Mouse (Mus musculus) CD4-positive naive resting alpha-beta T cell, adult 57 days (primary cell): Measurements from ENCODE around the gene Gm21497. TPM values are rescaled to one million over a fixed set of nuclear protein-coding genes. Genes with fewer than 3 reads are reported as not detected.

ENCODE experiments used
- total RNA-seq: library from RNA; stranded (reverse); gene quantifications from one replicate; pipeline ENCODE4 v1.2.4, GENCODE M21; 2023

Gene Gm21497
- not detected for total RNA-seq

GRCm38 (mm10) chrY:61646446-61646845 is at the start of gene Gm21497:
Gene Gm21497 (plus strand): TSS chrY:61646746.

